Mouse (Mus musculus) thymus, postnatal 36 days (tissue): ENCODE data around the gene Xirp2.
A peak's percentile ranks its signal among the peaks of the same experiment; 100 is the strongest.

ENCODE experiments used
- DNase-seq, 2 experiments: peaks; one replicate each; pipeline ENCODE4 v3.0.0; 2022; ENCODE audit warnings: mixed read lengths in 2 of 2

The Xirp2 gene

DNA sequence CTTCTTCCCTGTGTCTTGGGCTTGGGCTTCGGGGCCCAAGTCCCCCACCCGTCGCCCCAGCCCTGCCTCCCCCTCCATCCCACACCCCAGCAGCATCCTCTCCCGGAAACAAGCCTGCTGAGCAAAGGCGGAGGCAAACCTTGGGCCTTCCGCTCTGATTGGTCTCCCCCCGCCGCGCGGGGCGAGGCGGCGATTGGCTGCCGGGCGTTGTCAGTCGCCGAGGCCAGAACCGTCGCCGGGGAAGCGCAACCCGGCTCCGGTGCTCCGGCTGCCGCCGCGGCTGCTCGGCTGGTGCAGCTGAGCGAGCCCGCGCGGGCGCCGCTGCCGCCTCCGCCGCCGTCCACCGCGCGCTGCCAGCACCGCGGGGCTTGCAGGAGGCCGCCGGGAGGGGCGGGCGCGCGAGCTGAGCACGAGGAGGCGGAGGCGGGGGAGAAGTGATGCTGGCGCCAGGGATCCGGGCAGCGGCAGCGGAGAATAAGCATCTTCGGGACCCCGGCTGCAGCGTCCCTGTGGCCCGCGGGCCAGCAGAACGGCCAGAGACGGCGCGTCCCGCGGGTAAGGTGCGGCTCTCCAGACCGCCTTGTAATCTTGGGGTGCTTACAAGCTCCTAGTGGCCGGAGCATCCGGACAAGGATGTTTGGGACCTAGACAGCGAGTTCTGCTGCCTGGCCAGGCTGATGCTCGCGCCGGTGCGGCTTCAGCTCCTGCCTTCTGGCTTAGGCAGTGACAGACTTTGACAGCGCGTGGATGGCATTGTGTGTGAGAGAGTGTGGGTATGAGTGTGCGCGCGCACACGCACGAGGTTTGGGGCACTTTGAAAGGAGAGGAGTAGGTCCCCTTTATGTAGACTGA, 119.9 kb downstream of the Xirp2 start, which contains the start of gene B3galt1:
B3galt1 (plus strand) TSS at position 392 of the 852 bp plus-strand sequence.
- peak; percentile 9 to 32 for DNase-seq

DNA sequence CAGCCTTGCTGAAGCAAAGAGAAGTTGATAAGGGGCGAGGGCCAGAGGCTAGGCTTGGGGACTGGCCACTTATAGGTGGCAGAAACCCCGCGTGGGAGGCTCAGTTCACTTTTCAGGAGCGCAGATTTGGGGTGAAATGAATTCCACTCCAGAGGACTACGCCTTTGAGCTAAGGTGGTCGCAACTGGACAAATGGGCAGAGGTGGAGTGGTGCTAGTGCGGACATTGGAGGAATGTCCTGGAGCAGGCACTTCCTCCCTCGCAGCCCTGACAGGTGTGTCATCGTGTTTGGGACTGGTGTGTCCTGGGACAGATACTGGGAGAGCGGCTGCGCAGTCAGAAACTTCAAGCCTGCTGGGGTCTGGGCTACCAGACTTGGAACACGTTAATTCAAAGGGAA, 120.8 kb downstream of the Xirp2 start:
- DNase-seq = no peak

DNA sequence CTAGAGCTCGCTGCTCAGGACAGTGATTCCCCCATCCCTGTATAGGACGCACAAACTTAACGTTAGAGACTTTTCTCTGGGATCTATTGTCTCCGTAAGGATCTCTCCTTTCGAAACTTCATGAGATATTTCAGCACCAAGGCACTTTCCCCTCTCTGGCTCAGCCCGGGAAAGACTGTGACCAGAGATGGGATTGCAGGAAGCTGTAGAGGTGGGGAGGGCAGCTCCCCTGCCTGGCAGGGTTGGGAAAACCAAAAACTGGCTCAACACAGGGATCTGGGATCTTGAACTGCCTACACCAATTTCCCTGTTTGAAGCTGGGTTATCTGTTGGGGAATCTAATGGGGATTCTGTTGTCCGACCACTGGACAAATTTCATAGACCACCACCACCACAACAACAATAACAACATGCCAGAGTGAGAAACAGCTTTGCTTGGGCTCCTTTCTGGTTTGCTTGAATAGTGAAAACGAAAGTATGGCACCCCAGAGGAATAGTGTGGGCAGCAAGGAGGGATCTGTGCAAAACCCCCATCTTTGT, 121.4 kb downstream of the Xirp2 start:
- no peak for DNase-seq
